Mouse (Mus musculus) embryonic facial prominence, embryonic 10.5 days (tissue): ENCODE measurements around the gene Casp8ap2. TPM values are rescaled to one million over a fixed set of nuclear protein-coding genes. Genes with fewer than 3 reads are reported as not detected.
A peak's percentile ranks its signal among the peaks of the same experiment; 100 is the strongest.

Source experiments
- DNase-seq: peaks from one replicate; pipeline ENCODE4 v3.0.0-alpha.2; 2017; ENCODE audit warnings: low spot score
- H3K27ac ChIP-seq: fragments of 300-500 bp; sonication (generic); replicated peaks from 2 replicates; pipeline ENCODE4 v1.5.1; 2016; ENCODE audit warnings: mild to moderate bottlenecking
- H3K27me3 ChIP-seq: fragments of 300-500 bp; sonication (generic); replicated peaks from 2 replicates; pipeline ENCODE4 v1.6.1; 2016; ENCODE audit warnings: low read depth, mild to moderate bottlenecking; ENCODE audit not compliant: poor library complexity, severe bottlenecking
- H3K36me3 ChIP-seq: fragments of 300-500 bp; sonication (generic); replicated peaks from 2 replicates; pipeline ENCODE4 v1.6.1; 2016; ENCODE audit warnings: mild to moderate bottlenecking, moderate library complexity
- H3K4me1 ChIP-seq: fragments of 300-500 bp; sonication (generic); 2 replicates; pipeline ENCODE4 v1.6.1; 2016
- H3K4me3 ChIP-seq: fragments of 300-500 bp; sonication (generic); 2 replicates; pipeline ENCODE4 v1.5.1; 2016; ENCODE audit warnings: mild to moderate bottlenecking, moderate library complexity
- H3K9me3 ChIP-seq: fragments of 300-500 bp; sonication (generic); 2 replicates; pipeline ENCODE4 v1.6.1; 2016; ENCODE audit warnings: mild to moderate bottlenecking
- WGBS: fragments of 180-500 bp; shearing (Covaris S2); methylation state at CpG from one replicate; pipeline ENCODE4 v1.1.7; 2016; 5-methylcytosine and 5-hydroxymethylcytosine counted together
- polyA plus RNA-seq: library from polyadenylated mRNA; unstranded; fragments of >200 nt; fragmentation: Nextera tagmentation; extraction: Ambion mirVana; gene quantifications from 2 replicates; pipeline ENCODE4 v1.2.1, GENCODE M21; 2016

Gene Casp8ap2
- polyA plus RNA-seq: 76.8 TPM in 2 replicates

- peak within 1 kb of the TSS; percentile 92 for H3K4me3 ChIP-seq
- peaks cover 27% of the 10 kb centered on the region for H3K36me3 ChIP-seq
- H3K27ac ChIP-seq: peak within 1 kb of the TSS; percentile 94
- no peaks in the 10 kb centered on the region for H3K27me3 ChIP-seq
- no peaks in the 10 kb centered on the region for H3K9me3 ChIP-seq
- peaks cover 20% of the 10 kb centered on the region for H3K4me1 ChIP-seq
- peak; percentile 98 for DNase-seq
- WGBS: under 1% methylated on average over 67 of the region's 67 CpGs
These were observed at the start of gene Casp8ap2 for GRCm38 (mm10) chr4:32615034-32615881. TSS of gene Casp8ap2 (plus strand) at chr4:32615451.

- no peak overlapping the region for H3K27ac ChIP-seq
- no peaks in the 10 kb centered on the region for H3K9me3 ChIP-seq
- no peak overlapping the region for H3K4me3 ChIP-seq
- peaks cover 24% of the 10 kb centered on the region for H3K4me1 ChIP-seq
- DNase-seq: no peak
- H3K36me3 ChIP-seq: peaks cover 23% of the 10 kb centered on the region
- 86% methylated on average over 4 of the region's 4 CpGs for WGBS
- H3K27me3 ChIP-seq: no peaks in the 10 kb centered on the region
These were observed 46.2 kb upstream of the Casp8ap2 start for GRCm38 (mm10) chr4:32569054-32569453.

GRCm38 (mm10) chr4:32569995-32570938, 45.0 kb upstream of the Casp8ap2 start:
- Histone ChIP-seq H3K36me3 (peaks cover 12% of the 10 kb centered on the region), H3K27me3 (no peaks in the 10 kb centered on the region), H3K4me1 (peaks cover 29% of the 10 kb centered on the region), H3K27ac (no peak overlapping the region; the same call in 1 of the 2 replicates), H3K9me3 (no peaks in the 10 kb centered on the region), H3K4me3 (no peak overlapping the region)
- peak; percentile 53 for DNase-seq
- WGBS: 61% methylated on average over 17 of the region's 17 CpGs

GRCm38 (mm10) chr4:32570939-32571317, 44.3 kb upstream of the Casp8ap2 start:
- H3K36me3 ChIP-seq: peaks cover 7% of the 10 kb centered on the region
- no peak overlapping the region for H3K27ac ChIP-seq
- H3K4me3 ChIP-seq: no peak overlapping the region
- H3K9me3 ChIP-seq: no peaks in the 10 kb centered on the region
- H3K27me3 ChIP-seq: no peaks in the 10 kb centered on the region
- WGBS: 80% methylated on average over 8 of the region's 8 CpGs
- peaks cover 31% of the 10 kb centered on the region for H3K4me1 ChIP-seq
- no peak for DNase-seq

GRCm38 (mm10) chr4:32571441-32571840, 43.8 kb upstream of the Casp8ap2 start:
- no peak overlapping the region for H3K4me3 ChIP-seq
- DNase-seq: no peak
- no peaks in the 10 kb centered on the region for H3K9me3 ChIP-seq
- H3K27me3 ChIP-seq: no peaks in the 10 kb centered on the region
- peaks cover 7% of the 10 kb centered on the region for H3K36me3 ChIP-seq
- WGBS: 61% methylated on average over 3 of the region's 3 CpGs
- H3K4me1 ChIP-seq: peaks cover 31% of the 10 kb centered on the region
- no peak overlapping the region for H3K27ac ChIP-seq

GRCm38 (mm10) chr4:32572118-32572517, 43.1 kb upstream of the Casp8ap2 start:
- DNase-seq: peak; percentile 60
- Histone ChIP-seq H3K4me3 (no peak overlapping the region), H3K4me1 (peaks cover 31% of the 10 kb centered on the region), H3K27me3 (no peaks in the 10 kb centered on the region), H3K36me3 (peaks cover 11% of the 10 kb centered on the region), H3K9me3 (no peaks in the 10 kb centered on the region), H3K27ac (no peak overlapping the region)
- WGBS: 57% methylated on average over 1 of the region's 1 CpGs

- Histone ChIP-seq H3K4me3 (no peak overlapping the region), H3K4me1 (peaks cover 31% of the 10 kb centered on the region), H3K9me3 (no peaks in the 10 kb centered on the region), H3K27ac (no peak overlapping the region), H3K27me3 (no peaks in the 10 kb centered on the region), H3K36me3 (peaks cover 14% of the 10 kb centered on the region)
- 87% methylated on average over 5 of the region's 5 CpGs for WGBS
- no peak for DNase-seq
These were observed 41.7 kb upstream of the Casp8ap2 start for GRCm38 (mm10) chr4:32573586-32573985.

GRCm38 (mm10) chr4:32574604-32575003, 40.6 kb upstream of the Casp8ap2 start:
- 77% methylated on average over 1 of the region's 1 CpGs for WGBS
- H3K4me1 ChIP-seq: peaks cover 25% of the 10 kb centered on the region
- peaks cover 21% of the 10 kb centered on the region for H3K36me3 ChIP-seq
- no peak overlapping the region for H3K4me3 ChIP-seq
- H3K27me3 ChIP-seq: no peaks in the 10 kb centered on the region
- DNase-seq: no peak
- H3K9me3 ChIP-seq: no peaks in the 10 kb centered on the region
- no peak overlapping the region for H3K27ac ChIP-seq

- no peaks in the 10 kb centered on the region for H3K27me3 ChIP-seq
- H3K36me3 ChIP-seq: peaks cover 26% of the 10 kb centered on the region
- H3K9me3 ChIP-seq: no peaks in the 10 kb centered on the region
- peaks cover 19% of the 10 kb centered on the region for H3K4me1 ChIP-seq
- 49% methylated on average over 9 of the region's 9 CpGs for WGBS
- peak; percentile 53 for DNase-seq
- no peak overlapping the region for H3K4me3 ChIP-seq
- H3K27ac ChIP-seq: no peak overlapping the region
These were observed 40.1 kb upstream of the Casp8ap2 start for GRCm38 (mm10) chr4:32575165-32575564.

- Histone ChIP-seq H3K27me3 (no peaks in the 10 kb centered on the region), H3K4me1 (peaks cover 13% of the 10 kb centered on the region), H3K36me3 (peaks cover 30% of the 10 kb centered on the region), H3K4me3 (no peak overlapping the region), H3K27ac (no peak overlapping the region), H3K9me3 (no peaks in the 10 kb centered on the region)
- DNase-seq: no peak
- WGBS: 86% methylated on average over 8 of the region's 8 CpGs
These were observed 35.4 kb upstream of the Casp8ap2 start for GRCm38 (mm10) chr4:32579850-32580249.

- Histone ChIP-seq H3K27me3 (no peaks in the 10 kb centered on the region), H3K27ac (no peak overlapping the region), H3K9me3 (no peaks in the 10 kb centered on the region), H3K4me3 (no peak overlapping the region), H3K36me3 (peaks cover 13% of the 10 kb centered on the region), H3K4me1 (peaks cover 9% of the 10 kb centered on the region)
- WGBS: 76% methylated on average over 6 of the region's 6 CpGs
- no peak for DNase-seq
These were observed 31.1 kb upstream of the Casp8ap2 start for GRCm38 (mm10) chr4:32584181-32584580.

- H3K9me3 ChIP-seq: no peaks in the 10 kb centered on the region
- H3K4me1 ChIP-seq: peaks cover 4% of the 10 kb centered on the region
- WGBS: 14% methylated on average over 9 of the region's 9 CpGs
- no peaks in the 10 kb centered on the region for H3K27me3 ChIP-seq
- H3K27ac ChIP-seq: no peak overlapping the region
- peak; percentile 73 for DNase-seq
- no peak overlapping the region for H3K4me3 ChIP-seq
- no peaks in the 10 kb centered on the region for H3K36me3 ChIP-seq
These were observed 28.7 kb upstream of the Casp8ap2 start for GRCm38 (mm10) chr4:32586596-32586995.
